Mouse (Mus musculus) liver, embryonic 16.5 days (tissue): ENCODE measurements around the gene Slc39a11. TPM values are rescaled to one million over a fixed set of nuclear protein-coding genes. Genes with fewer than 3 reads are reported as not detected.

ENCODE experiments used
- ATAC-seq: fragments of 200-750 bp; cut with Nextera tagmentation; 2 replicates; pipeline ENCODE4 v1.8.0; 2017; ENCODE audit warnings: low read depth, mild to moderate bottlenecking, moderate number of reproducible peaks, moderate library complexity
- H3K27ac ChIP-seq: fragments of 300-500 bp; sonication (generic); 2 replicates; pipeline ENCODE4 v1.5.1; 2014; ENCODE audit warnings: mild to moderate bottlenecking, low read length
- H3K27me3 ChIP-seq: fragments of 300-500 bp; sonication (generic); 2 replicates; pipeline ENCODE4 v1.6.1; 2014; ENCODE audit warnings: low read depth, low read length, mixed read lengths; ENCODE audit not compliant: control insufficient read depth, insufficient read depth
- H3K36me3 ChIP-seq: fragments of 300-500 bp; sonication (generic); 2 replicates; pipeline ENCODE4 v1.6.1; 2014; ENCODE audit warnings: mild to moderate bottlenecking; ENCODE audit not compliant: control insufficient read depth, insufficient read depth
- H3K4me1 ChIP-seq: fragments of 300-500 bp; sonication (generic); 2 replicates; pipeline ENCODE4 v1.6.1; 2014; ENCODE audit warnings: low read depth, low read length, mixed read lengths; ENCODE audit not compliant: control insufficient read depth
- H3K4me2 ChIP-seq: fragments of 300-500 bp; sonication (generic); 2 replicates; pipeline ENCODE4 v1.6.1; 2014; ENCODE audit warnings: low read depth, low read length, mixed read lengths
- H3K4me3 ChIP-seq: fragments of 300-500 bp; sonication (generic); 2 replicates; pipeline ENCODE4 v1.5.1; 2014; ENCODE audit warnings: low read depth, mild to moderate bottlenecking, low read length
- H3K9ac ChIP-seq: fragments of 300-500 bp; sonication (generic); 2 replicates; pipeline ENCODE4 v1.6.1; 2014; ENCODE audit warnings: low read depth, low read length
- H3K9me3 ChIP-seq: fragments of 300-500 bp; sonication (generic); replicated peaks from 2 replicates; pipeline ENCODE4 v1.6.1; 2016; ENCODE audit warnings: low read length; ENCODE audit not compliant: control insufficient read depth
- WGBS: fragments of 180-500 bp; shearing (Covaris S2); extraction: QIAGEN DNeasy Blood & Tissue Kit; methylation state at CpG from one replicate; pipeline ENCODE4 v1.1.7; 2014; ENCODE audit not compliant: insufficient replicate concordance; 5-methylcytosine and 5-hydroxymethylcytosine counted together
- polyA plus RNA-seq: library from polyadenylated mRNA; unstranded; fragments of >200 nt; fragmentation: Nextera tagmentation; extraction: Ambion mirVana; gene quantifications from 2 replicates; pipeline ENCODE4 v1.2.1, GENCODE M21; 2015

The Slc39a11 gene
- polyA plus RNA-seq: 13.4 and 14.1 TPM in 2 replicates

DNA sequence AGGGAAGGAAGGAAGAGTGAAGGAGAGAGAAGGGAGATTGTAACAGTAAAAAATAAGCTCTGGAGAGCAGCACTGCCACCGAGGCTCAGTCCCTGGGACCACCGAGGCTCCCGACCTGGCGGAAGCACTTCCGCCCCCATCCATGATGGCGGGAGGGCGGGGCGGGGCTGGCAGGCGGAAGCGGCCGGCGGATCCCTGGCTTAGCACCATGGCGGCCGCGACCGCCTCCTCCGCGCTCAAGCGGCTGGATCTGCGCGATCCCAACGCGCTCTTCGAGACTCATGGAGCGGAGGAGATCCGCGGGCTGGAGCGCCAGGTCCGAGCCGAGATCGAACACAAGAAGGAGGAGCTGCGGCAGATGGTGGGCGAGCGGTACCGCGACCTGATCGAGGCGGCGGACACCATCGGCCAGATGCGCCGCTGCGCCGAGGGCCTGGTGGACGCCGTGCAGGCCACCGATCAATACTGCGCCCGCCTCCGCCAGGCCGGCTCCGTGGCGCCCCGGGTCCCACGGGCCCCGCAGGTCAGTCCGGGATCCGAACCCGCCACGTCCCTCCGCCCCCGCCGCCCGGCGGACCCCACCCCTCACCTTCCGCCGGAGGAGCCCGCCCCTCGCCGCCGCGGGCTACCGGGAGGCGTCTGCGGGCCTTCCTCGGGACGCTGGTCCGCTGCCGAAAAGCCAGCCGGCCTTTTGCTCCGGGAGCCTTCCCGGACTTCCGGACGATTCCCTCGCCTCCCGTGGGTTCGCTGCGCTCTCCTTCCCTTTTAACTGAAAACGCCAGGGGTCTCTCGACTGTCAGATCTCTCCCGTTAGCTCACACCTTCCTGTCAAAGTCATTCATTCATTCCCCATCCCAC lies at the start of gene Slc39a11:
TSS of gene Slc39a11 (minus strand) at position 727 of the 858 bp plus-strand sequence.
- peak within 1 kb of the TSS; percentile 90 for H3K4me2 ChIP-seq
- peak; percentile 78 for ATAC-seq
- no peaks in the 10 kb centered on the region; the same call in 1 of the 2 replicates for H3K27me3 ChIP-seq
- peak within 1 kb of the TSS; percentile 85 for H3K27ac ChIP-seq
- peaks cover 29% of the 10 kb centered on the region for H3K36me3 ChIP-seq
- peaks cover 31% of the 10 kb centered on the region for H3K4me1 ChIP-seq
- H3K9ac ChIP-seq: peak within 1 kb of the TSS; percentile 95
- H3K4me3 ChIP-seq: peak within 1 kb of the TSS; percentile 97
- H3K9me3 ChIP-seq: no peaks in the 10 kb centered on the region
- under 1% methylated on average over 89 of the region's 91 CpGs for WGBS

DNA sequence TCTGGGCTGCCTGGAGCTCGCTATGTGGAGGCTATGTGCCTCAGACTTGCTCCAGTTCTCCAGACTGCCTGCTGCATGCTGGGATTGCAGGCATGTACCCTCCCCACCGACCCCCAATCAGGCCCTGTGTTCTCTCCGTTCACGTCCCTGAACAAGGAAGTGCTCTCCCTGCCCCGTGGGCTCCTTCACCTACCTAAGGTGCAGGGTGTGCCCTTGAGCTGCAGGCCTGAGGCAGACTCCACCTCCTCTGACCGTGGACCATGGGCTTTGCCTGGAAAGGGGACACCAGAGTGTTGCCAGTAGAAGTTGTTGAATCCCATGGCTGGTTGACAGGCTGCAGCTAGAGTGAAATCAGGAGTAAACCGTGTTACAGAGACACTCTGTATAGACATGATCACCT lies 49.8 kb upstream of the Slc39a11 start:
- ATAC-seq: no peak
- Histone ChIP-seq H3K9me3 (no peaks in the 10 kb centered on the region), H3K4me2 (no peak overlapping the region), H3K36me3 (peaks cover 1% of the 10 kb centered on the region), H3K27ac (no peak overlapping the region), H3K27me3 (no peaks in the 10 kb centered on the region), H3K4me3 (no peak overlapping the region), H3K9ac (no peak overlapping the region), H3K4me1 (no peaks in the 10 kb centered on the region; the same call in 1 of the 2 replicates)
- WGBS: 76% methylated on average over 7 of the region's 7 CpGs

DNA sequence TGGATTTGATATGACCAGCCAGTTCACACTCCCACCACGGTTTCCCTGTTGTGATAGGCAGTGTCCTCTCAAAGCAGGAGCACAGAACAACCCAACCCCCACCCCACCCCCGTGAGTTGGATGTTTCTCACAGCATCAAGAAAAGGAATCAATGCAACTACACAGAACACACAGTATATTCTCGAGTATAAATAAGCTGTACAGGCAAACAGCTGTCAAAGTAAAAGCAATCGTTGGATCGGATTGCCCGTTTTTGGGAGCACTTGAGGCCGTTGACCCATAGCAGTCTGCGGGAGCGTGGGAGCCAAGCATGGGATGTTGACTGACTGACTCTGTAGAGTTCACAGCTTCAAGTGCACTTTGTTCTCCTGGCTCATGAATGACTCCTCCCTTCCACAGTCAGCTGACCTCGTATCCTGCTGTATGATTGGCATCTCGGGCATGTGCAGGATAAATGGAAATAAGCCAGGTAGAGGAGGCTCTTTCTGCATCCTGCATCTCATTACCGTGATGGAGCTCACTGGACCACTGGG lies 48.2 kb upstream of the Slc39a11 start:
- Histone ChIP-seq H3K27ac (no peak overlapping the region), H3K36me3 (peaks cover 3% of the 10 kb centered on the region), H3K4me3 (no peak overlapping the region), H3K27me3 (no peaks in the 10 kb centered on the region), H3K9ac (no peak overlapping the region), H3K4me1 (no peaks in the 10 kb centered on the region; the same call in 1 of the 2 replicates), H3K4me2 (no peak overlapping the region), H3K9me3 (no peaks in the 10 kb centered on the region)
- ATAC-seq: peak; percentile 85
- 65% methylated on average over 12 of the region's 12 CpGs for WGBS

DNA sequence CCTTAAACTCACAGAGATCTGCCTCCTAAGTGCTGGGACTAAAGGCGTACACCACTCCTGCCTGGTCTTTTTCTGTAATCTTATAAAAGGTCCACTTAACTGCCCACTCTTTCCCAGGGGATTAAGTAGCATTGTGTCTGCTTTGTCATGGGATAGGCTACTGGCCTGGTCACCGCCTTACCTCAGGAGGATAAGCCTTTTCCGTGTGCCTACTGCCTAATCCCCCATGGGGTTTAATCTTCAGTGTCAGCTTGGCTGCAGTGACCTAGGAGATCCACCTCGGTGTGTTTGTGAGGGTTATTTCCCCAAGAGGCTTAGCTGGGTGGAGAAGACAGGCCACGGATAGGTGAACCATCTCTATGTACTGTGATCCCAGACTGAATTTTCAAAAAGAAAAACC lies 47.7 kb upstream of the Slc39a11 start:
- Histone ChIP-seq H3K27ac (no peak overlapping the region), H3K9ac (no peak overlapping the region), H3K9me3 (no peaks in the 10 kb centered on the region), H3K4me2 (no peak overlapping the region), H3K36me3 (peaks cover 3% of the 10 kb centered on the region), H3K4me3 (no peak overlapping the region), H3K4me1 (no peaks in the 10 kb centered on the region; the same call in 1 of the 2 replicates), H3K27me3 (no peaks in the 10 kb centered on the region)
- ATAC-seq: no peak
- 76% methylated on average over 5 of the region's 5 CpGs for WGBS

DNA sequence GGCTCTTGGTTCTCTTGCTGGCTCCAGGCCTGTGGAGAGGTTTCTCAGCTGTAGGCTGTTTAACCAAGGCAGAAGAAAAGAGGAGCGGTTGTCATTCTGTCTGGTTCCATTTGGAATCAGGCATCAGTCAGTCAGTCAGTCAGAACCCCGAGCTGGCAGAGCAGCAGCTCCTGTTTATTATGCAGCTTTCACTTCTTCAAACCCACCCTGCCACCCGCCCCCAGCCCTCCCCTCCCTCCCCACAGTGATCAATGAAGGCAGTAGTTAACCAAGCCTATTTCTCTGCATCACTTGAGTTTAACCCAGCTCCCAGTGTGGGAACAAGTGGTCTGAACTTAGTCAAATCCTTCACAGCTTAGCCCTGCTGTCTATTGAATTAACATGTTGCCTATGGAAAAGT lies 42.0 kb upstream of the Slc39a11 start:
- H3K27me3 ChIP-seq: no peaks in the 10 kb centered on the region
- H3K4me1 ChIP-seq: no peaks in the 10 kb centered on the region
- H3K4me2 ChIP-seq: no peak overlapping the region
- H3K9ac ChIP-seq: no peak overlapping the region
- no peak overlapping the region for H3K27ac ChIP-seq
- WGBS: 53% methylated on average over 3 of the region's 3 CpGs
- ATAC-seq: no peak
- no peak overlapping the region for H3K4me3 ChIP-seq
- no peaks in the 10 kb centered on the region for H3K9me3 ChIP-seq
- H3K36me3 ChIP-seq: peaks cover 10% of the 10 kb centered on the region

DNA sequence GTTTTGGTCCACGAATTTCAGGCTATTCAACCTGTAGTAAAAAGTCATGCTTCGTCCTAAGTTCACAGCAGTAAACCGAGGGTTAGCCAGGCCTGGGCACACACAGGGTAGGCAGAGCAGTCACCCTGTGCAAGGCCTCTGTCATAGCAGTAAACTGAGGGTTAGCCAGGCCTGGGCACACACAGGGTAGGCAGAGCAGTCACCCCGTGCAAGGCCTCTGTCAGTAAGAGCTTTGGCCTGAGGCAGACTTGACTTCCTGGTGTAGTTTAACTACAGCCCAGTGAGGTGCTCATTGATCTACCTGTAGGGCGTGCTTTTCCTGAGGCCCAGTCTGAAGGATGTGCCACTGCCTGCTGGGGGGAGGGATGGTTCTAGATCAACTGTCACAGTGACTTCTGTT lies 41.4 kb upstream of the Slc39a11 start:
- no peaks in the 10 kb centered on the region for H3K9me3 ChIP-seq
- no peak overlapping the region for H3K4me2 ChIP-seq
- 67% methylated on average over 5 of the region's 5 CpGs for WGBS
- no peak overlapping the region for H3K9ac ChIP-seq
- no peak overlapping the region for H3K27ac ChIP-seq
- H3K36me3 ChIP-seq: peaks cover 10% of the 10 kb centered on the region
- no peaks in the 10 kb centered on the region for H3K27me3 ChIP-seq
- H3K4me3 ChIP-seq: no peak overlapping the region
- ATAC-seq: no peak
- no peaks in the 10 kb centered on the region for H3K4me1 ChIP-seq

DNA sequence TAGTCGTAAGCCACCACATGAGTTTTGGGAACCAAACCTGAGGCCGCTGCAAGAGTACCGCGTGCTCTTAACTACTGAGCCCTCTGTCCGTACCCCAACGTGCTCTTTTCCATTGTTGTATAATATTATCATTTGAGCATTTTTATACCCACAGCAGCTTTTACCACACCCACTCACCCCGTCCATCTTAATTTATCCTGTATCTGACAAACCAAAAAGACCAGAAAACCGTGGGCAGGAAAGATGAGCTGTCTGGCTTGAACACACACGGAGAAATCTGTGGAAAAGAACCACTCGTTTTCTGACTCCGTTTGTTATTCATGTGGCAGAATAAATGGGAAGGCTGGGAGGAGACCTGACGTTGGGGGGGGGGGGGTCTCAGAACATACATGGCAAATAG lies 40.6 kb upstream of the Slc39a11 start:
- no peaks in the 10 kb centered on the region for H3K9me3 ChIP-seq
- H3K4me2 ChIP-seq: no peak overlapping the region
- WGBS: 81% methylated on average over 12 of the region's 12 CpGs
- H3K9ac ChIP-seq: no peak overlapping the region
- H3K4me1 ChIP-seq: peaks cover 3% of the 10 kb centered on the region
- no peak overlapping the region for H3K4me3 ChIP-seq
- H3K27ac ChIP-seq: no peak overlapping the region
- ATAC-seq: no peak
- H3K27me3 ChIP-seq: no peaks in the 10 kb centered on the region
- peaks cover 10% of the 10 kb centered on the region for H3K36me3 ChIP-seq

DNA sequence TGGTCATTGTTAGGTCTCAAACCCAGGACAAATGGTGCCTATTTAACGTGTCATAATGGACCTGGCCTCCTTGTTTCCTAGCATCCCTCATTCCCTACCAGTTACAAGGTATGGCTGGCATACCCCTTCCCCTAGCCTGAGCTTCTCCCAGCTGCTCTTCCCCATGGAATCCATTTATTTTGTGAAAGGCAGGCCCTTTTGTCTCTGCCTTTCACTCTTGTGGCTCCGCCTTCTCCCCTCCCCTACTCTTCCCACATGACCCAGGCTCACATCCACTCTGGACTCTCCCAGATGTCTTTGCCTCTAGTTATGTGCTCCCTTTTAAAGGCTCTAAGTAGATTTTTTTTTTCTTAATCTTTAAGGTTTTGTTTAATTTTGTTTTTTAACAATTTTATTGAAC lies 37.2 kb upstream of the Slc39a11 start:
- Histone ChIP-seq H3K4me2 (no peak overlapping the region), H3K27ac (no peak overlapping the region), H3K4me3 (no peak overlapping the region), H3K4me1 (peaks cover 15% of the 10 kb centered on the region), H3K36me3 (peaks cover 7% of the 10 kb centered on the region), H3K27me3 (no peaks in the 10 kb centered on the region), H3K9me3 (no peaks in the 10 kb centered on the region), H3K9ac (no peak overlapping the region)
- no peak for ATAC-seq
- 87% methylated on average over 2 of the region's 2 CpGs for WGBS
